Mouse (Mus musculus) MEL (cell line): ENCODE data around the gene Smurf2. TPM values are rescaled to one million over a fixed set of nuclear protein-coding genes. Genes with fewer than 3 reads are reported as not detected.

Source experiments
- DNase-seq: peaks from one replicate; pipeline ENCODE4 v3.0.0; 2011; ENCODE audit warnings: low read depth, low spot score
- H3K27ac ChIP-seq: 2 replicates; pipeline ENCODE4 v1.5.1; 2012; ENCODE audit warnings: low read depth, mild to moderate bottlenecking, control low read depth, low read length, moderate library complexity; ENCODE audit not compliant: control insufficient read depth
- H3K27me3 ChIP-seq, 2 experiments: fragments of 150-350 bp in 1 of 2; sonication (generic) in 1 of 2; 2 replicates each; pipeline ENCODE4 v1.6.1; 2012; ENCODE audit warnings: low read length in 2 of 2, mild to moderate bottlenecking in 2 of 2, improper control_type of control experiment in 1 of 2, moderate library complexity in 1 of 2; ENCODE audit not compliant: insufficient read depth in 2 of 2, control insufficient read depth in 1 of 2
- H3K36me3 ChIP-seq, 2 experiments: 2 replicates each; pipeline ENCODE4 v1.6.1; 2012 to 2014; ENCODE audit warnings: low read length in 2 of 2, improper control_type of control experiment in 1 of 2, inconsistent platforms in 1 of 2, mild to moderate bottlenecking in 1 of 2; ENCODE audit not compliant: insufficient read depth in 2 of 2, control insufficient read depth in 1 of 2
- H3K4me1 ChIP-seq, 2 experiments: fragments of 150-350 bp in 1 of 2; sonication (generic) in 1 of 2; 2 replicates each; pipeline ENCODE4 v1.6.1; 2012; ENCODE audit warnings: low read length in 2 of 2, improper control_type of control experiment in 1 of 2, mild to moderate bottlenecking in 1 of 2; ENCODE audit not compliant: insufficient read depth in 2 of 2, control insufficient read depth in 1 of 2
- H3K4me3 ChIP-seq, 2 experiments: fragments of 150-350 bp in 1 of 2; sonication (generic) in 1 of 2; 2 replicates each; pipeline ENCODE4 v1.5.1; 2012; ENCODE audit warnings: low read depth in 2 of 2, low read length in 2 of 2, mild to moderate bottlenecking in 2 of 2, moderate library complexity in 2 of 2, control low read depth in 1 of 2, improper control_type of control experiment in 1 of 2; ENCODE audit not compliant: control insufficient read depth in 1 of 2, insufficient read depth in 1 of 2
- H3K79me2 ChIP-seq: 2 replicates; pipeline ENCODE4 v1.6.1; 2012; ENCODE audit warnings: mild to moderate bottlenecking, low read length, moderate library complexity; ENCODE audit not compliant: control insufficient read depth, poor library complexity, insufficient read depth
- H3K9ac ChIP-seq: 2 replicates; pipeline ENCODE4 v1.6.1; 2012; ENCODE audit warnings: low read depth, mild to moderate bottlenecking, control low read depth, low read length, moderate library complexity; ENCODE audit not compliant: control insufficient read depth, poor library complexity, severe bottlenecking
- H3K9me3 ChIP-seq: fragments of 150-350 bp; sonication (generic); replicated peaks from 2 replicates; pipeline ENCODE4 v1.6.1; 2012; ENCODE audit warnings: mild to moderate bottlenecking, low read length, improper control_type of control experiment, moderate library complexity; ENCODE audit not compliant: insufficient read depth
- CHD1 ChIP-seq: IDR thresholded peaks from 2 replicates; pipeline ENCODE4 v1.6.1; 2012; ENCODE audit warnings: low read depth, mild to moderate bottlenecking, inconsistent platforms, low read length, improper control_type of control experiment
- CHD2 ChIP-seq: IDR thresholded peaks from 2 replicates; pipeline ENCODE4 v1.6.1; 2011; ENCODE audit warnings: low read length, improper control_type of control experiment
- CTCF ChIP-seq, 3 experiments: IDR thresholded peaks in 2 of 3; conservative IDR thresholded peaks in 1 of 3; 2 replicates each; pipeline ENCODE4 v1.5.1; 2011 to 2012; ENCODE audit warnings: low read length in 3 of 3, low read depth in 2 of 3, mild to moderate bottlenecking in 2 of 3, improper control_type of control experiment in 1 of 3, inconsistent platforms in 1 of 3, mixed read lengths in 1 of 3, moderate library complexity in 1 of 3; ENCODE audit not compliant: control insufficient read depth in 1 of 3, insufficient read depth in 1 of 3, poor library complexity in 1 of 3, severe bottlenecking in 1 of 3
- ELF1 ChIP-seq: IDR thresholded peaks from 2 replicates; pipeline ENCODE4 v1.6.1; 2014; ENCODE audit warnings: low read depth, mild to moderate bottlenecking, inconsistent platforms, low read length, improper control_type of control experiment, moderate library complexity
- GABPA ChIP-seq: IDR thresholded peaks from 2 replicates; pipeline ENCODE4 v1.6.1; 2012; ENCODE audit warnings: low read depth, mild to moderate bottlenecking, inconsistent platforms, low read length, improper control_type of control experiment, moderate library complexity
- HCFC1 ChIP-seq: IDR thresholded peaks from 2 replicates; pipeline ENCODE4 v1.6.1; 2012; ENCODE audit warnings: low read depth, mild to moderate bottlenecking, inconsistent platforms, low read length, improper control_type of control experiment, moderate library complexity
- MAFK ChIP-seq: IDR thresholded peaks from 2 replicates; pipeline ENCODE4 v1.6.1; 2011; ENCODE audit warnings: low read depth, mild to moderate bottlenecking, low read length, improper control_type of control experiment, borderline replicate concordance
- MXI1 ChIP-seq: IDR thresholded peaks from 2 replicates; pipeline ENCODE4 v1.6.1; 2011; ENCODE audit warnings: mild to moderate bottlenecking, low read depth, low read length, improper control_type of control experiment
- MYB ChIP-seq: IDR thresholded peaks from 2 replicates; pipeline ENCODE4 v1.6.1; 2011; ENCODE audit warnings: mild to moderate bottlenecking, low read depth, low read length, improper control_type of control experiment
- NELFE ChIP-seq: IDR thresholded peaks from 2 replicates; pipeline ENCODE4 v1.6.1; 2011; ENCODE audit warnings: low read depth, low read length, improper control_type of control experiment
- RAD21 ChIP-seq: IDR thresholded peaks from 2 replicates; pipeline ENCODE4 v1.6.1; 2011; ENCODE audit warnings: mild to moderate bottlenecking, low read depth, low read length, improper control_type of control experiment
- SMC3 ChIP-seq: IDR thresholded peaks from 2 replicates; pipeline ENCODE4 v1.6.1; 2011; ENCODE audit warnings: low read depth, low read length, improper control_type of control experiment
- TAL1 ChIP-seq: IDR thresholded peaks from 2 replicates; pipeline ENCODE4 v1.6.1; 2012; ENCODE audit warnings: mild to moderate bottlenecking, inconsistent platforms, low read length, moderate library complexity, mixed read lengths
- TCF12 ChIP-seq: IDR thresholded peaks from 2 replicates; pipeline ENCODE4 v1.6.1; 2014; ENCODE audit warnings: low read depth, mild to moderate bottlenecking, inconsistent platforms, low read length, improper control_type of control experiment, moderate library complexity
- USF1 ChIP-seq: IDR thresholded peaks from 2 replicates; pipeline ENCODE4 v1.6.1; 2014; ENCODE audit warnings: low read depth, mild to moderate bottlenecking, inconsistent platforms, low read length, improper control_type of control experiment, moderate library complexity
- ZC3H11A ChIP-seq: IDR thresholded peaks from 2 replicates; pipeline ENCODE4 v1.6.1; 2012; ENCODE audit warnings: low read depth, mild to moderate bottlenecking, inconsistent platforms, low read length, improper control_type of control experiment
- ZKSCAN1 ChIP-seq: IDR thresholded peaks from 2 replicates; pipeline ENCODE4 v1.6.1; 2012; ENCODE audit warnings: low read depth, mild to moderate bottlenecking, inconsistent platforms, low read length, improper control_type of control experiment, moderate library complexity
- ZMIZ1 ChIP-seq: IDR thresholded peaks from 2 replicates; pipeline ENCODE4 v1.6.1; 2012; ENCODE audit warnings: low read depth, mild to moderate bottlenecking, inconsistent platforms, low read length, improper control_type of control experiment, moderate library complexity
- polyA plus RNA-seq, 2 experiments: library from polyadenylated mRNA; stranded (reverse) in 1 of 2; unstranded in 1 of 2; fragments of >175 nt in 1 of 2; fragments of >200 nt in 1 of 2; gene quantifications; 2 replicates each; pipeline versions ENCODE4 v1.2.1 to v1.2.4; 2012; ENCODE audit warnings: low replicate concordance in 2 of 2, low read depth in 1 of 2; ENCODE audit not compliant: insufficient read length in 2 of 2, insufficient read depth in 1 of 2, missing spikeins in 1 of 2
- total RNA-seq: library from RNA; depleted of rRNA; stranded (reverse); fragments of 300-350 nt; gene quantifications from 2 replicates; pipeline ENCODE4 v1.2.3, GENCODE M21; 2012

Smurf2 gene
- total and polyA plus RNA-seq, 3 experiments, result 15.5 to 67.0 (median 17.5) TPM

- H3K79me2 ChIP-seq, result no peaks in the 10 kb centered on the region
- H3K27me3 ChIP-seq, result no peaks in the 10 kb centered on the region
- H3K4me3 ChIP-seq, result no peak overlapping the region
- H3K4me1 ChIP-seq, result no peaks in the 10 kb centered on the region
- H3K36me3 ChIP-seq, result peaks cover 0 to 16% of the 10 kb centered on the region in 2 experiments; a peak in 2 of 4 replicates
- TF ChIP-seq MAFK (no peak), ZKSCAN1 (no peak), RAD21 (no peak)
- TF ChIP-seq, all 39 proteins: peak for 0
- no peak overlapping the region for H3K27ac ChIP-seq
- H3K9ac ChIP-seq, result no peak overlapping the region
- DNase-seq, result no peak
- no peaks in the 10 kb centered on the region for H3K9me3 ChIP-seq
These were observed 78.5 kb downstream of the Smurf2 start for GRCm38 (mm10) chr11:106842002-106842401.

- no peaks in the 10 kb centered on the region for H3K79me2 ChIP-seq
- H3K9ac ChIP-seq, result no peak overlapping the region
- H3K27ac ChIP-seq, result no peak overlapping the region
- no peaks in the 10 kb centered on the region for H3K9me3 ChIP-seq
- DNase-seq, result no peak
- peaks cover 0 to 6% of the 10 kb centered on the region in 2 experiments; a peak in 2 of 4 replicates for H3K36me3 ChIP-seq
- no peak for TF ChIP-seq ELF1
- TF ChIP-seq CHD2, result no peak
- TF ChIP-seq TCF12, result no peak
- no peak for TF ChIP-seq MXI1
- no peak for TF ChIP-seq TAL1
- TF ChIP-seq SMC3, result no peak
- no peaks in the 10 kb centered on the region for H3K27me3 ChIP-seq
- H3K4me1 ChIP-seq, result no peaks in the 10 kb centered on the region
- no peak overlapping the region for H3K4me3 ChIP-seq
These were observed 92.4 kb downstream of the Smurf2 start for GRCm38 (mm10) chr11:106828079-106828478.

GRCm38 (mm10) chr11:106824403-106824802, 96.1 kb downstream of the Smurf2 start:
- H3K79me2 ChIP-seq, result no peaks in the 10 kb centered on the region
- no peak overlapping the region for H3K9ac ChIP-seq
- peaks cover 0 to 2% of the 10 kb centered on the region in 2 experiments; a peak in 1 of 4 replicates for H3K4me1 ChIP-seq
- no peaks in the 10 kb centered on the region for H3K9me3 ChIP-seq
- no peak overlapping the region for H3K4me3 ChIP-seq
- H3K27me3 ChIP-seq, result no peaks in the 10 kb centered on the region
- TF ChIP-seq NELFE (no peak), RAD21 (no peak), CTCF (IDR thresholded peaks at IDR 0.05 in 2 of 3, conservative IDR thresholded peaks at IDR 0.05 in 1 of 3; ENCODE audit: control insufficient read depth in 1 of 3, insufficient read depth in 1 of 3, low read depth in 2 of 3, low read length in 3 of 3, poor library complexity in 1 of 3, severe bottlenecking in 1 of 3) (no peak), ELF1 (no peak), HCFC1 (no peak), ZMIZ1 (no peak), CHD2 (no peak), SMC3 (no peak), GABPA (no peak), MYB (no peak), ZC3H11A (no peak), USF1 (no peak), CHD1 (no peak)
- no peak for DNase-seq
- peaks cover 5% of the 10 kb centered on the region in 2 experiments; a peak in 3 of 4 replicates for H3K36me3 ChIP-seq
- no peak overlapping the region for H3K27ac ChIP-seq
